Mouse (Mus musculus) embryonic fibroblast, embryonic 13.5 days (primary cell): ENCODE measurements at regions not wholly inside any gene's neighbourhood (a gene's known extent, or its start where the extent isn't known, plus 50 kb on each side); places are given as distances from the start of the nearest gene placed in this dataset.

ENCODE experiments used
- H3K27ac ChIP-seq: 2 replicates; pipeline ENCODE4 v1.5.1; 2012; ENCODE audit warnings: low read length, control low read depth, inconsistent platforms; ENCODE audit not compliant: insufficient read depth
- H3K4me1 ChIP-seq: 2 replicates; pipeline ENCODE4 v1.6.1; 2011; ENCODE audit warnings: low read length; ENCODE audit not compliant: control insufficient read depth, insufficient read depth
- H3K4me3 ChIP-seq: 2 replicates; pipeline ENCODE4 v1.5.1; 2011; ENCODE audit warnings: mild to moderate bottlenecking, control low read depth, low read length; ENCODE audit not compliant: insufficient read depth
- CTCF ChIP-seq: IDR thresholded peaks from 2 replicates; pipeline ENCODE4 v1.5.1; 2011; ENCODE audit warnings: mild to moderate bottlenecking, control low read depth, low read length, moderate library complexity, borderline replicate concordance; ENCODE audit not compliant: insufficient read depth
- POLR2A ChIP-seq: IDR thresholded peaks from 2 replicates; pipeline ENCODE4 v1.6.1; 2011; ENCODE audit warnings: low read depth, mild to moderate bottlenecking, control low read depth, low read length, moderate library complexity

GRCm38 (mm10) chr5:111506821-111507220 is 89.7 kb downstream of the Mn1 start:
- peaks cover 5% of the 10 kb centered on the region; the same call in 1 of the 2 replicates for H3K4me1 ChIP-seq
- no peak overlapping the region for H3K27ac ChIP-seq
- no peak for TF ChIP-seq CTCF
- TF ChIP-seq POLR2A: no peak
- no peak overlapping the region for H3K4me3 ChIP-seq

- TF ChIP-seq POLR2A: no peak
- no peak for TF ChIP-seq CTCF
- H3K27ac ChIP-seq: no peak overlapping the region
Observed at GRCm38 (mm10) chr5:111507332-111507731, 90.2 kb downstream of the Mn1 start.

GRCm38 (mm10) chr5:111509014-111509561 is 91.9 kb downstream of the Mn1 start:
- no peak overlapping the region for H3K27ac ChIP-seq
- no peak overlapping the region for H3K4me3 ChIP-seq
- no peak for TF ChIP-seq POLR2A
- TF ChIP-seq CTCF: no peak
- no peaks in the 10 kb centered on the region; the same call in 1 of the 2 replicates for H3K4me1 ChIP-seq

More at GRCm38 (mm10) chr5:111507332-111507731, 90.2 kb downstream of the Mn1 start:
- Histone ChIP-seq H3K4me1 (peaks cover 5% of the 10 kb centered on the region; the same call in 1 of the 2 replicates), H3K4me3 (no peak overlapping the region)

GRCm38 (mm10) chr5:111509575-111510057 is 92.5 kb downstream of the Mn1 start:
- H3K4me3 ChIP-seq: no peak overlapping the region
- no peak for TF ChIP-seq POLR2A
- no peak for TF ChIP-seq CTCF
- H3K27ac ChIP-seq: no peak overlapping the region
- no peaks in the 10 kb centered on the region for H3K4me1 ChIP-seq

- H3K4me3 ChIP-seq: no peak overlapping the region
- TF ChIP-seq POLR2A (no peak), CTCF (no peak)
- no peaks in the 10 kb centered on the region for H3K4me1 ChIP-seq
- H3K27ac ChIP-seq: no peak overlapping the region
Observed at GRCm38 (mm10) chr5:111510183-111510878, 93.2 kb downstream of the Mn1 start.

- no peaks in the 10 kb centered on the region for H3K4me1 ChIP-seq
- H3K27ac ChIP-seq: no peak overlapping the region
- H3K4me3 ChIP-seq: no peak overlapping the region
- TF ChIP-seq CTCF: no peak
- no peak for TF ChIP-seq POLR2A
Observed at GRCm38 (mm10) chr5:111510879-111511231, 93.7 kb downstream of the Mn1 start.

GRCm38 (mm10) chr5:111511982-111512381 is 94.8 kb downstream of the Mn1 start:
- TF ChIP-seq POLR2A: no peak
- H3K27ac ChIP-seq: no peak overlapping the region
- no peaks in the 10 kb centered on the region for H3K4me1 ChIP-seq
- no peak overlapping the region for H3K4me3 ChIP-seq

- TF ChIP-seq POLR2A: no peak
- Histone ChIP-seq H3K4me3 (no peak overlapping the region), H3K27ac (no peak overlapping the region), H3K4me1 (no peaks in the 10 kb centered on the region)
Observed at GRCm38 (mm10) chr5:111513976-111514375, 96.8 kb downstream of the Mn1 start.

GRCm38 (mm10) chr5:111519059-111519458 is 101.9 kb downstream of the Mn1 start:
- TF ChIP-seq CTCF (no peak), POLR2A (no peak)
- no peaks in the 10 kb centered on the region for H3K4me1 ChIP-seq
- H3K4me3 ChIP-seq: no peak overlapping the region
- H3K27ac ChIP-seq: no peak overlapping the region

- TF ChIP-seq POLR2A: no peak
- no peak for TF ChIP-seq CTCF
- Histone ChIP-seq H3K27ac (no peak overlapping the region), H3K4me3 (no peak overlapping the region), H3K4me1 (no peaks in the 10 kb centered on the region)
Observed at GRCm38 (mm10) chr5:111519500-111520041, 102.4 kb downstream of the Mn1 start.
